Mouse (Mus musculus): ENCODE measurements at regions not wholly inside any gene's neighbourhood (a gene's known extent, or its start where the extent isn't known, plus 50 kb on each side); places are given as distances from the start of the nearest gene placed in this dataset.

- no peaks in the 10 kb centered on the region for H3K36me3 ChIP-seq (ENCODE audit: control insufficient read depth, insufficient read depth, low read length)
Observed at GRCm38 (mm10) chr8:30733385-30733784, 2695.1 kb upstream of the 5930422O12Rik start.

GRCm38 (mm10) chr8:30735338-30735737 is 2693.2 kb upstream of the 5930422O12Rik start:
- ATAC-seq (ENCODE audit: low read depth), result no peak
- Histone ChIP-seq H3K27ac (ENCODE audit: low read depth, low read length) (no peak overlapping the region), H3K9me3 (ENCODE audit: control insufficient read depth, low read length) (no peaks in the 10 kb centered on the region), H3K4me1 (ENCODE audit: control insufficient read depth, insufficient read depth, low read length) (no peaks in the 10 kb centered on the region), H3K4me2 (ENCODE audit: low read depth, low read length) (no peak overlapping the region), H3K4me3 (ENCODE audit: low read depth, low read length) (no peak overlapping the region), H3K27me3 (ENCODE audit: control insufficient read depth, insufficient read depth, low read length) (no peaks in the 10 kb centered on the region), H3K9ac (replicated peaks; ENCODE audit: low read depth, low read length) (no peak overlapping the region), H3K36me3 (ENCODE audit: control insufficient read depth, insufficient read depth, low read length) (no peaks in the 10 kb centered on the region)
- WGBS, result 59% methylated on average over 5 of the region's 5 CpGs

More at GRCm38 (mm10) chr8:30733385-30733784, 2695.1 kb upstream of the 5930422O12Rik start:
- Histone ChIP-seq H3K4me1 (ENCODE audit: control insufficient read depth, insufficient read depth, low read length) (no peaks in the 10 kb centered on the region), H3K4me2 (ENCODE audit: low read depth, low read length) (no peak overlapping the region), H3K9ac (replicated peaks; ENCODE audit: low read depth, low read length) (no peak overlapping the region), H3K27me3 (ENCODE audit: control insufficient read depth, insufficient read depth, low read length) (no peaks in the 10 kb centered on the region), H3K27ac (ENCODE audit: low read depth, low read length) (no peak overlapping the region), H3K9me3 (ENCODE audit: control insufficient read depth, low read length) (no peaks in the 10 kb centered on the region), H3K4me3 (ENCODE audit: low read depth, low read length) (no peak overlapping the region)
- ATAC-seq (ENCODE audit: low read depth), result no peak
- WGBS, result 81% methylated on average over 6 of the region's 6 CpGs

GRCm38 (mm10) chr8:30735740-30736139 is 2692.8 kb upstream of the 5930422O12Rik start:
- H3K36me3 ChIP-seq (ENCODE audit: control insufficient read depth, insufficient read depth, low read length), result no peaks in the 10 kb centered on the region
- no peak overlapping the region for H3K4me2 ChIP-seq (ENCODE audit: low read depth, low read length)
- H3K9ac ChIP-seq (replicated peaks; ENCODE audit: low read depth, low read length), result no peak overlapping the region
- H3K9me3 ChIP-seq (ENCODE audit: control insufficient read depth, low read length), result no peaks in the 10 kb centered on the region
- no peaks in the 10 kb centered on the region for H3K4me1 ChIP-seq (ENCODE audit: control insufficient read depth, insufficient read depth, low read length)
- H3K27me3 ChIP-seq (ENCODE audit: control insufficient read depth, insufficient read depth, low read length), result no peaks in the 10 kb centered on the region
- no peak overlapping the region for H3K27ac ChIP-seq (ENCODE audit: low read depth, low read length)
- WGBS, result 70% methylated on average over 10 of the region's 10 CpGs
- no peak overlapping the region for H3K4me3 ChIP-seq (ENCODE audit: low read depth, low read length)
- no peak for ATAC-seq (ENCODE audit: low read depth)

DNA sequence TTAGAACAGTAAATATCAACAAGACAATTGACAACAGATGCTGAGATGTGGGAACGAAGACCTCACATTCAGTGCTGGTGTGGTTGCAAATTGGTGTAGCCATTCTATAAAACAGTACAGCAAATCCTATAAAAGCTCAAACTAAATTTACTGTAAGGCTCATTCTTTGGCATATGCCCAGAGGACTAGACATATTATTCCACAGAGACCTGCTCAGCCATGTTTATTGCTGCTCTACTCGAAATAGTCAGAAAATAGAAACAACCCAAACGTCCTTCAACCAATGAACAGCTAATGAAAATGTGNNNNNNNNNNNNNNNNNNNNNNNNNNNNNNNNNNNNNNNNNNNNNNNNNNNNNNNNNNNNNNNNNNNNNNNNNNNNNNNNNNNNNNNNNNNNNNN is 2681.6 kb upstream of the 5930422O12Rik start:
- 76% methylated on average over 3 of the region's 3 CpGs for WGBS
- no peak overlapping the region for H3K4me2 ChIP-seq (ENCODE audit: low read depth, low read length)
- no peak for ATAC-seq (ENCODE audit: low read depth)
- no peak overlapping the region for H3K9ac ChIP-seq (replicated peaks; ENCODE audit: low read depth, low read length)
- no peaks in the 10 kb centered on the region for H3K4me1 ChIP-seq (ENCODE audit: control insufficient read depth, insufficient read depth, low read length)
- no peak overlapping the region for H3K4me3 ChIP-seq (ENCODE audit: low read depth, low read length)
- H3K9me3 ChIP-seq (ENCODE audit: control insufficient read depth, low read length), result no peaks in the 10 kb centered on the region
- no peaks in the 10 kb centered on the region for H3K36me3 ChIP-seq (ENCODE audit: control insufficient read depth, insufficient read depth, low read length)
- no peak overlapping the region for H3K27ac ChIP-seq (ENCODE audit: low read depth, low read length)
- H3K27me3 ChIP-seq (ENCODE audit: control insufficient read depth, insufficient read depth, low read length), result no peaks in the 10 kb centered on the region
